Mouse (Mus musculus) kidney, postnatal 25 days (tissue): ENCODE results near the gene Stk4.
"Not testable (repeated sequence)": the region's sequence is repeated elsewhere in the genome, so short reads cannot be mapped to it uniquely, and the experiment has no call there.

ENCODE experiments used
- DNase-seq, 2 experiments: peaks; one replicate each; pipeline ENCODE4 v3.0.0; 2021; ENCODE audit warnings: mixed read lengths in 2 of 2

Gene Stk4

GRCm38 (mm10) chr2:164070142-164070764, at the start of gene Stk4:
TSS of gene Stk4 (plus strand) at chr2:164070322.
- DNase-seq, result peak in 1 of 2 experiments; percentile 15

DNA sequence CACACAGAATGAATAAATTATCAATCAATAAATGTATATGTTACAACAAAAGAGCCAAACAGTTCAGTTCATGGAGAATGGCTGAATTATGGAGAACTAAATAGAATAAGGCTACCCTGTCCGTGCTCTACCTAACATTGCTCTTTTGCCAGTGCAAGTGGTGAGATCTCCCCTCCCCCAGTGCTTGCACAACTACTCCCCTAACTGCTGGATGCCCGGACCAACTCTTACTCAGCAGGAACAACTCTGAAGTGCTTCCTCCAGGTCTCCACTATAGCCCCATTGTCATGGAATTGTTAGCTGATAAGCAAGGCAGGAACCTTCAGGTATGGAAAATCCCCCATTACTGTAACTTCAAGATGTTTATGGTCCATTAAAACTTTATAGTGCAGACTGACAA, 48.0 kb upstream of the Stk4 start:
- DNase-seq, result no peak

- no peak for DNase-seq
These were observed 45.0 kb upstream of the Stk4 start, which contains the start of gene Pabpc1l for GRCm38 (mm10) chr2:164025150-164025549. TSS of gene Pabpc1l (plus strand) at chr2:164025450.

- DNase-seq, result no peak
These were observed 39.0 kb upstream of the Stk4 start for GRCm38 (mm10) chr2:164031147-164031546.

DNA sequence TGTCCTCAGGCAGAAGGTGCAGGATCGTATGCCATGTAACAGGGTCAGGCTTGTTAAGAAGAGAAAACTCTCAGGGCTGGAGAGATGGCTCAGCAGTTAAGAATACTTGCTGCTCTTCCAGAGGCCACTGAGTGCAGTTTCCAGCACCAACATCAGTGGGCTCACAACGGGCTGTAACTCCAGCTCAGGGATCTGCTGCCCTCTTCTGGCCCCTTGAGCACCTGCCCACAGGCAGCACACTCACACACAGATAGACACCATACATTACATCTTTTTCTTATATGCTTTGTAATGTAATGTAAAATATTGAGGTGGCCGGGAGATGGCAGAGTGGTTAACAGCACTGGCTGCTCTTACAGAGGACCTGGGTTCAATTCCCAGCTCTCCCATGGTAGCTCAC, 37.1 kb upstream of the Stk4 start:
- DNase-seq, result no peak

DNA sequence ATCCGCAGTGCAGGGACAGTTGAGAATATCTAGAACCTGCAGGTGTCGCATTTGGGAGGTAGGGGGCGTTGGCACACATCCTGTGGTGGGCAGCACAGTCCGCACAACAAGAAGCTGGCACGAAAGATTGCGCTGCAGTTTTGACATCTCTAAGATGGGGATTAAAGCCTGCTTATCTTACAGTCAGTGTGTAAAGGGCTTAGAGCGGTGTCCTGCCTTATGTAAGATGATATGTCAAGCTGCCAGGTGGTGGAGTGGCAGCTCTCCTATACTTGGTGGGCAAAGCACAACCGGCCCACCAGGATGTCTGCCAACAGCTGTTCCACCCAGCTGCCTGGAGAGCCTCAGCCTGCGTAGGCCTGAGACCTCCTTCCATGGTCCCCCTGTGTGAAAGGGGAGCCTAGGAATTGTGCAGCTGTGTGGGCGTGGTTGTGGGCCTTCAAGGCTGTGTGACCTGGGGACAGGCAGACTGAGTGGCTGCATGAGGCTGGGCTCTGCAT, 33.6 kb upstream of the Stk4 start:
- DNase-seq, result no peak

DNA sequence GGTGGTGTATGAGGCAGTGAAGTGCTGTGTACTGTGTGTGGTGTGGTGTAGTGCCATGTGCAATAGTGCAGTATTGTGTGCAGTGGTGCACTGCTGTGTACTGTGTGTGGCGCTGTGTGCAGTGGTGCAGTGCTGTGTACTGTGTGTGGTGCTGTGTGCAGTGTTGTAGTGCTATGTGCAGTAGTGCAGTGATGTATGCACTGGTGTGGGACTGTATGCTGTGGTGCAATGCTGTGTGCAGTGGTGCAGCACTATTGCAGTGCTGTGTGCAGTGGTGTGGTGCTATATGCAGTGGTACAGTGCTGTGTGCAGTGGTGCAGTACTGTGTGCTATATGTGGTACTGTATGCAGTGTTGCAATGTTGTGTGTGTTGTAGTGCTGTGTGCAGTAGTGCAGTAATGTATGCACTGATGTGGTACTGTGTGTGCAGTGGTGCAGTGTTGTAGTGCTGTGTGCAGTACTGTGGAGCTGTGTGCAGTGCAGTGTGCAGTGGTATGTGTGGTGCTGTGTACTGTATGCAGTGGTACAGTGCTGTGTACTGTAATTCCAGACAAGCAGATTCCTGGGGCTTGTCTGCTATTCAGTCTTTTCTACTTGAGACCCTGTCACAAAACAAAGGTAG, 31.6 kb upstream of the Stk4 start:
- DNase-seq, result no peak

- no peak for DNase-seq
These were observed 29.2 kb upstream of the Stk4 start for GRCm38 (mm10) chr2:164040949-164041348.

DNA sequence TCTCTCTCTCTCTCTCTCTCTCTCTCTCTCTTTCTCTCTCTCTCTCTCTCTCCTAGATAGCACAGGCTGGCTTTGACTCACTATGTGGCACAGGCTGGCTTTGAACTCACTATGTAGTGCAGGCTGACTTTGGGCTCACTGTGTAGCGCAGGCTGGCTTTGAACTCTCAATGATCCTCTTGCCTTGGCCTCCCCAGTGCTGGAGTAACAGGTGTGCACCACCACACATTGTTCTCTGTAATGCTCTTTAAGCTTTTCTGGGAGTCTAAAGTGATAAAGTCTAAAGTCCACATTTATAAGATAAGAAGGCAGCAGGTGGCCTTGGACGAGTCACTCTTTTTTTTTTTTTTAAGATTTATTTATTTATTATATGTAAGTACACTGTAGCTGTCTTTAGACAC, 28.6 kb upstream of the Stk4 start:
- DNase-seq, result no peak

GRCm38 (mm10) chr2:164047197-164047690, 22.9 kb upstream of the Stk4 start:
- peak; percentile 41 to 73 for DNase-seq

- DNase-seq, result peak in 1 of 2 experiments; percentile 36
These were observed 16.4 kb upstream of the Stk4 start for GRCm38 (mm10) chr2:164053767-164054166.

- no peak for DNase-seq
These were observed 15.5 kb upstream of the Stk4 start for GRCm38 (mm10) chr2:164054671-164055070.

DNA sequence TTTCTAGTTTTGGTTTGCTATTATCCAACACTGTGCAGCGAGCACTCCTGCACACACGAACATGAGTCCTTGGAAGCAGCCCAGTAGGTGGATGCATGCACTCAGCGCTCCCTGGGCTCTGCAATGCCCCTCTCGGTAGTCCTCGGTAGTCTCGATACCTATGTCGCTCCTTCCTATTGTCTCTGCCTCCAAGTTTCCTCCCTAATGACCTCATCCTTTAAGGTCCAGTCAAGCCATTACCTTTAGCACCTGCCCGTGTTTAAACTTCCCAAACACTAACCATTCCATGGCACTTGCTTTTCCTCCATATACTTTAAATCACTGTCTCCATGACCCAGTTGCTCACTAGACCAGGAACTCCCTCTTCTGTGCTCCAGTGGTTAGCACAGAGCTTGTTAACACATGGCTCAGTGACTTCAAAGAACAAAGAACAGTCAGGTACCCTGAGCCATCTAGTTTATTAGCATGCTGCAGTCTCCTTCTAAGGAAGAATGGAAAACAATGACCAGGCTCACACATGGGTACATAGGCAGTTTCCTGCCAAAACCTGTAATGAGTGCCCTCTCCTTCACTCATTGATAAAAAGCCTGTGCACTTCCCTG, 10.4 kb upstream of the Stk4 start:
- no peak for DNase-seq

DNA sequence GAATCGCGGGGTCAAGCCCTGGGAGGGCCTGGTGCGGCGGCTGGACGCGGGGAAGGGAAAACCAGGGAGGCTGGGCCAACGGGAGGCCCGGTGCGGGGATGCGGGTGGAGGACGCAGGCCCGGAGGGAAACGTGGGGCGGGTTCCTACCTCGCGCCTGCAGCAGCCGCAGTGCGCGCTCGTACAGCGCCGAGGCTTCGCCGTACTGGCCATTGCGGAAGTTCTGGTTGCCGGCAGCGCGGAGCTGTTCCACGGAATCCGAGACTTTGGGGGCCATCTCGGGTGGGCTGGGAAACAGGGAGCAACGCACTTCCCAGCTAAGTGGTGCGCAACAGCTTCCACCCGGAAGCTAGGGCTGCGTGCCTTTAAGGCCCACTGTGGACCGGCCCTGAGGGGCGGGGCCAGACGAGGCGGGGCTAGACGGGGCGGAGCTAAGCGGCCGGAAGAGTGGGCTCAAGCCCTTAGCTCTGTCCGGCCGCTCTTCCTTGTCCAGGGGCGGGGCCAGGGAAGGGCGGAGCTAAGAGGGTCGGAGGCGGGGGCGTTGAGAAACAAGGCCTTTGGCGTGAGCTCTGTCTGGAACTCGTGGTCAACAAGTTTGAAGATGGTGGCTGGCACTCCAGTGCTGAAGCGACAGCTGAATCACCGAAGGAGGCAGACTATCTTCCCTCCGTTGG, 779 bp downstream of the Stk4 start, which contains the start of gene Tomm34:
Gene Tomm34 (minus strand): TSS at position 405 of the 672 bp plus-strand sequence.
- DNase-seq, result peak; percentile 98

GRCm38 (mm10) chr2:164071437-164071820, 1.3 kb downstream of the Stk4 start:
- not testable (repeated sequence) for DNase-seq

GRCm38 (mm10) chr2:164072109-164072508, 2.0 kb downstream of the Stk4 start:
- no peak for DNase-seq

GRCm38 (mm10) chr2:164073120-164073519, 3.0 kb downstream of the Stk4 start:
- DNase-seq, result no peak

- DNase-seq, result peak; percentile 99
These were observed 3.9 kb downstream of the Stk4 start for GRCm38 (mm10) chr2:164073918-164074578.

- no peak for DNase-seq
These were observed 5.0 kb downstream of the Stk4 start for GRCm38 (mm10) chr2:164075088-164075487.

DNA sequence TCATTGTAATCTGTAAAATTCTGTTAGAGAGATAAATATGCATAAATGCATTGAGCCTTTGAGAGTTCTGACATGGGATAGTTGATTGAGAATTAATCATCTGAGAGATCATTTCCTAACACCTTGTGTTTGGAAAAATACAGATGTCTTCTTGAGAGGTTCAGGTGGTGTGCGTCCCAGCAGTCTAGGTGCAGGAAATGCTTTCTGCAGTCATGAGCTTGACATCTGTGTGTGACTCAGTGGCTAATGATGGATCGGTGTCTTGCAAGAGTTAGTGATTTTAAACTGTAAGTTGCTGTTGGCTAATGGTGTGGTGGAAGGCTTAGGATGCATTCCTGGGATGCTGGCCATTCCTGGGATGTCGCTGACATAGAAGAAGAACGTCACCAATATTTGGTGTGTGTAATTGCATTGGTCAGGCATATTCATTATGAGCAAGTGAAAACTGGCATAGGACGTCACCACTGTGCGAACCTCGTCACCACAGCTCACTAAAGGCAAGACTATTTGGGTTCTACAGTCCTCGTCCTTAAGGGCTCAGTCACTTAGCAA, 6.8 kb downstream of the Stk4 start:
- DNase-seq, result no peak

GRCm38 (mm10) chr2:164077875-164078274, 7.8 kb downstream of the Stk4 start:
- DNase-seq, result no peak

- DNase-seq, result no peak
These were observed 9.4 kb downstream of the Stk4 start for GRCm38 (mm10) chr2:164079488-164079887.
